Mouse (Mus musculus) brown adipose tissue, adult 24 weeks (tissue): Measurements from ENCODE around the gene Krt4. TPM values are rescaled to one million over a fixed set of nuclear protein-coding genes. Genes with fewer than 3 reads are reported as not detected.
A peak's percentile ranks its signal among the peaks of the same experiment; 100 is the strongest.

Source experiments
- H3K27ac ChIP-seq: fragments of 200-500 bp; replicated peaks from 2 replicates; pipeline ENCODE4 v1.5.1; 2012; ENCODE audit warnings: low read depth, mild to moderate bottlenecking, low read length
- H3K4me1 ChIP-seq: fragments of 200-500 bp; 2 replicates; pipeline ENCODE4 v1.6.1; 2012; ENCODE audit warnings: low read length, mixed read lengths; ENCODE audit not compliant: control insufficient read depth, insufficient read depth, insufficient read length
- H3K4me3 ChIP-seq: fragments of 200-500 bp; 2 replicates; pipeline ENCODE4 v1.5.1; 2012; ENCODE audit warnings: low read depth, mild to moderate bottlenecking, low read length, moderate library complexity; ENCODE audit not compliant: insufficient read depth
- polyA plus RNA-seq: library from polyadenylated mRNA; stranded (reverse); fragments of >200 nt; gene quantifications from 2 replicates; pipeline ENCODE4 v1.2.4, GENCODE M21; 2012; ENCODE audit not compliant: missing spikeins, insufficient read depth, insufficient read length

The Krt4 gene
- not detected in 2 replicates for polyA plus RNA-seq

GRCm38 (mm10) chr15:101924635-101925034 lies at the start of gene Krt4:
TSS of gene Krt4 (minus strand) at chr15:101924735.
- no peak within 1 kb of the TSS for H3K27ac ChIP-seq
- H3K4me3 ChIP-seq: no peak within 1 kb of the TSS
- H3K4me1 ChIP-seq: peaks cover 4% of the 10 kb centered on the region; the same call in 1 of the 2 replicates

- peak overlapping the region; percentile 90 for H3K27ac ChIP-seq
- H3K4me1 ChIP-seq: peaks cover 35% of the 10 kb centered on the region
- H3K4me3 ChIP-seq: no peak overlapping the region
Observed at GRCm38 (mm10) chr15:101973414-101974077, 49.0 kb upstream of the Krt4 start.

GRCm38 (mm10) chr15:101970536-101970935 lies 46.0 kb upstream of the Krt4 start:
- no peak overlapping the region for H3K4me3 ChIP-seq
- H3K4me1 ChIP-seq: peaks cover 14% of the 10 kb centered on the region
- H3K27ac ChIP-seq: no peak overlapping the region

GRCm38 (mm10) chr15:101966808-101967207 lies 42.3 kb upstream of the Krt4 start:
- Histone ChIP-seq H3K4me1 (no peaks in the 10 kb centered on the region), H3K27ac (no peak overlapping the region), H3K4me3 (no peak overlapping the region)

GRCm38 (mm10) chr15:101958891-101959290 lies 34.4 kb upstream of the Krt4 start:
- Histone ChIP-seq H3K4me1 (no peaks in the 10 kb centered on the region), H3K27ac (no peak overlapping the region), H3K4me3 (no peak overlapping the region)

GRCm38 (mm10) chr15:101954187-101954586 lies 29.7 kb upstream of the Krt4 start, which contains the start of gene Krt78:
TSS of gene Krt78 (minus strand) at chr15:101954287.
- no peak within 1 kb of the TSS for H3K27ac ChIP-seq
- no peaks in the 10 kb centered on the region for H3K4me1 ChIP-seq
- no peak within 1 kb of the TSS for H3K4me3 ChIP-seq

GRCm38 (mm10) chr15:101952733-101953474 lies 28.4 kb upstream of the Krt4 start:
- Histone ChIP-seq H3K4me3 (no peak overlapping the region), H3K27ac (no peak overlapping the region), H3K4me1 (no peaks in the 10 kb centered on the region)

- H3K4me1 ChIP-seq: peaks cover 3% of the 10 kb centered on the region
- no peak overlapping the region for H3K27ac ChIP-seq
- H3K4me3 ChIP-seq: no peak overlapping the region
Observed at GRCm38 (mm10) chr15:101945430-101945829, 20.9 kb upstream of the Krt4 start.

GRCm38 (mm10) chr15:101941948-101942347 lies 17.4 kb upstream of the Krt4 start:
- Histone ChIP-seq H3K4me1 (peaks cover 14% of the 10 kb centered on the region), H3K27ac (peak overlapping the region; percentile 70), H3K4me3 (no peak overlapping the region)

GRCm38 (mm10) chr15:101940274-101940829 lies 15.8 kb upstream of the Krt4 start, which contains the start of gene Krt79:
TSS of gene Krt79 (minus strand) at chr15:101940324.
- Histone ChIP-seq H3K27ac (peak within 1 kb of the TSS; percentile 83), H3K4me1 (peaks cover 20% of the 10 kb centered on the region), H3K4me3 (no peak within 1 kb of the TSS)

GRCm38 (mm10) chr15:101938600-101939308 lies 14.2 kb upstream of the Krt4 start:
- H3K4me1 ChIP-seq: peaks cover 20% of the 10 kb centered on the region
- peak overlapping the region; percentile 83 for H3K27ac ChIP-seq
- no peak overlapping the region for H3K4me3 ChIP-seq

GRCm38 (mm10) chr15:101933024-101933423 lies 8.5 kb upstream of the Krt4 start:
- Histone ChIP-seq H3K4me3 (no peak overlapping the region), H3K4me1 (peaks cover 21% of the 10 kb centered on the region), H3K27ac (no peak overlapping the region)

- H3K4me3 ChIP-seq: peak overlapping the region; percentile 34
- H3K4me1 ChIP-seq: peaks cover 9% of the 10 kb centered on the region; the same call in 1 of the 2 replicates
Observed at GRCm38 (mm10) chr15:101929666-101930065, 5.1 kb upstream of the Krt4 start.

GRCm38 (mm10) chr15:101929087-101929486 lies 4.6 kb upstream of the Krt4 start:
- H3K4me1 ChIP-seq: peaks cover 9% of the 10 kb centered on the region; the same call in 1 of the 2 replicates
- H3K4me3 ChIP-seq: peak overlapping the region; percentile 34
- H3K27ac ChIP-seq: peak overlapping the region; percentile 91

More at GRCm38 (mm10) chr15:101929666-101930065, 5.1 kb upstream of the Krt4 start:
- peak overlapping the region; percentile 91 for H3K27ac ChIP-seq
